Mouse (Mus musculus): ENCODE measurements around the gene Ost4.

Ost4 gene

DNA sequence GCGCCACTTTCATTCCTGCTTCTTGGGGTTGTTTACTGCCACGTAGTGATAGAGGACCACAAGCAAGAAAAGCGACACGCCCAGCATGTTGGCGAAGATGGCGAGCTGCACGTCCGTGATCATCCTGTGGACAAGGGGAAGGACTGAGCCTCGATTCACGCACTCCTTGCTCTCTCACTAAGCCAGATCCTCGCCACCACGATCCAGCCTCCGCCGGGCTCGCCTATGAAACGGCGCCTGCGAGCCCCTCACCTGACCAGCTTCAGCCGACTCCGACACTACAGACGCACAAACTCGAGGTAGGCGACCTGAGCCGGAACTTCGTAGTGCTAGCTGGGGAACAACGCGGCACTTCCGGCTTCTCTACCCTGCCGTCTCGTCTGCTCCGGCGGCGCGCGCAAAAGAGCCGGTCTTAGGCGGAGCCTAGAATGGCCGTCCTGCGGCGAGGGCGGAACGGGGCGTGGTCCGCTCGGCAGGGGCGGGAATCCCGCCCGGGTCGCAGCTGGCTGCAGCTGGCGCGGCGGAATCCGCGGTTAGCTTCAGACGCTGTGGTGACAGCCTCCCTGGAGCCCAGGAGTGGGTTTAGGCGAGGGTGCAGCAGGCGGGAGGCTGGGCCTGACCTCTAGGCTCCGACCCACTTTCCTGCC is at the start of gene Ost4:
Gene Ost4 (minus strand): TSS at position 376 of the 647 bp plus-strand sequence.
- in situ Hi-C loops (cut with MboI, MseI), result no loop called here

GRCm38 (mm10) chr5:30955751-30956150 is 48.2 kb upstream of the Ost4 start:
- in situ Hi-C loops (cut with MboI, MseI), result no loop called here

- in situ Hi-C loops (cut with MboI, MseI), result loop anchor here (5.0 kb wide), 1 partner anchor 67 kb away; the partner anchor contains the start of gene Agbl5
These were observed 47.0 kb upstream of the Ost4 start for GRCm38 (mm10) chr5:30954556-30954955.

DNA sequence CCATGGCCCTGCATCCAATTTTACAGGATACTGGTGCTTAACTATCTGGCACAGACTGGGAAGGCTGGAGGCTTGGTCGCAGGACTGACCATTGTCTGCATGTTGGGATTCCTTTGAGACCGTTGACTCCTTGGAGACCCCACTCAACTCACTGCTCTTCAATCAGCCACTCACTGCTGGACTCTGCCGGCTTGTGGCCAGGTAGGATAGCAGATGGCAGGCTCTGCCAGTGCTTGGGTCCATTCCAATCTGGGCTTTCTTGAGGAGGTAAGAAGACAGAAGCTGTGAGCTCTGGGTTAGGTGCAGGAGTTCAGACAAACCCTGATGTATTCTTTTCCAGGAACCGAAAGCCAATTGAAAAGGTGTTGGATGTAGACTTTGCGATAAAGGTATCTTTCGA is 46.5 kb upstream of the Ost4 start:
- in situ Hi-C loops (cut with MboI, MseI), result loop anchor here (5.0 kb wide), 1 partner anchor 67 kb away; the partner anchor contains the start of gene Agbl5

DNA sequence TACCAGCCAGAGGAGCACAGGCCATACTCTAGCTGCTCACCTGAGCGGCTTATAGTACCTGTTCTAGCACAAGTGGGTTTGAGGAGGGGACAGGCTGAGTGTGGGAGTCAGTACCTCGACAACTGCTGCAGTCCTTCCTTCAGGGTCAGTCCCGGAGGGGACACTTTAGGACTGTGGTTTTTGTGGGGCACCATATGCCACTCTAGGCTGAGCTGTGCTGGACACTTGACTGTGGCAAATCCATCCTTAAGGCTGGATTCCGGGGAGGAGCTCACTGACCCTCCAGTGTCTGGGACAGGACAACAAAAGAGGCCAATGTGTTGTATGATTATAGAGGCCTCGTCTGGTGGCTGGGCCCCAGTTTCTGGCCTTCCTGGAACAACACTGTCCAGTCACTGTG is 45.0 kb upstream of the Ost4 start:
- in situ Hi-C loops (cut with MboI, MseI), result loop anchor here (5.0 kb wide), 1 partner anchor 65 kb away; the partner anchor contains the start of gene Agbl5

DNA sequence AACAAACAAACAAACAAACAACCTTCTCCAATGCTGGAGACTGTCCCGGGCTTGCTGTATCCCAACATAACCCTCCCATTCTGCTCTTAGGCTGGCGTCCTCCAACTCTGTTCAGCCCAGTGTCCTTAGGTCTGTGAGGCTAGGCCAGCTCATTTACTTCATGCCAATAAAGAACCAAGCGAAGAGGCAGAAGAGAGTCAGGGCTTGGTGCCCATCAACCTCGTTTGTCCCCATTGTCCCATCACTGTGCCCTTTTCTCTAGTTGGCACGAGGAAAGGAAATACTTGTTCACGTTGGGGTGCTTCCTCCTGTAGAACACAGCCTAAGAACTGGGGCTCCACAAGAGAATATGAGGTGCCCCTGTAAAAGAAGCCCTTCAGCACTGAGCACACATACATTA is 44.1 kb upstream of the Ost4 start:
- in situ Hi-C loops (cut with MboI, MseI), result loop anchor here (5.0 kb wide), 1 partner anchor 64 kb away; the partner anchor contains the start of gene Agbl5

DNA sequence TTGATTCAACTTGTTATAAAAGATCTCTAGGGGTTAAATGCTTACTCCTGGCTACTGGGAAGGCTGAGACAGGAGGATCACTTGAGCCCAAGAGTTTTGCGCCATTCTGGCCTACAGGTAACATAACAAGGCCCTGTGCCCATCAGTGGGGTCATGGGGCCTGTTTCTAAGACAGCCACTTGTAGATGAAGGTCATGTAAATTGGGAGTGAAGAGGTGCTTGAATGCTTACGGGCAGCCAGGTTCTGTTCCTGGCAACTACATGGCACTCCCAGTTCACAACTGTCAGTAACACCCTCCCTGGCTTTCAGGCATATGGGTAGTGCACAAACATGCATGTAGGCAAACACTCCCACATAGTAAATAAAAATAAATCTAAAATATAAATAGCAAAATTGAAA is 43.3 kb upstream of the Ost4 start:
- in situ Hi-C loops (cut with MboI, MseI), result loop anchor here (5.0 kb wide), 1 partner anchor 64 kb away; the partner anchor contains the start of gene Agbl5

- in situ Hi-C loops (cut with MboI, MseI), result loop anchor here (5.0 kb wide), 1 partner anchor 63 kb away; the partner anchor contains the start of gene Agbl5
These were observed 42.9 kb upstream of the Ost4 start for GRCm38 (mm10) chr5:30950451-30950850.

- in situ Hi-C loops (cut with MboI, MseI), result loop anchor here (5.0 kb wide), 1 partner anchor 62 kb away; the partner anchor contains the start of gene Agbl5
These were observed 42.2 kb upstream of the Ost4 start for GRCm38 (mm10) chr5:30949654-30950326.

GRCm38 (mm10) chr5:30948620-30949019 is 41.0 kb upstream of the Ost4 start:
- in situ Hi-C loops (cut with MboI, MseI), result no loop called here

DNA sequence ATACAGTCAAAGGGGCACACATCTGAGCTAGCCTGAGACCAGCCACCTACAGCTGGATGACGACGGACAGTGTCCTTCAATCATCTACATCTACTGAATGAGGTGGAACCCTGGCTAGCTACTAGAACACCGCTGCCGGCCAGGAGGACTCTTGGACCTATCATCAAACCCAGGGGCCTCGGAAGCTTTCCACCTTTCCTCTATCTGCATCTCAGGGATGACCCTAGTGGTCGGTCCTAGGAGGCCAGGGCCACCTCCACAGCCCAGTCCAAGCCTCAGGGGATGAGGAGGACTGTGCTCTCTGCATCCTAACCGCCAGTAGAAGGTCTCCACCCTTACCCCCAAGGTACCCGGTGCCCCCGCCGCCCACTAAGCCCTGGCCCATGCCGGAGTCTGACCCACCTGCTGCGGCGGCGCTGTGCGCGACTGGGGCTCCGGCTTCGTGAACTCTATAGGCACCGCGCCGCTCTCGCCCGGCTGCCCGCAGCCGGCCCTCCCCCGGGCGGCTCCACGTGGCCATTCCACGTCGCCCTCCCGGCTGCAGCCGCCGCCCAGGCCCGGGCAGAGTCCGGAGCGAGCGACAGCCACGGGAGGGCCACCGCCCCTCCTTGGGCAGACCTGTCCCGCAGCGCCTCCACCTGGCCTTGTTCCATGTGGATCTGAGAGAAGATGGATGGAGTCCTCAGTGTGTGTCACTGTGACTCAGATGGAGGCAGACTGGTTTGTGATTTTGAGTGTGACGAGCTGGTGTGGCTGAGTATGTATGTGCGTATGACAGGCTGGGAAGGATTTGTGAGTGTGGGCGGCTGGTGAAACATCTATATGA is 37.6 kb upstream of the Ost4 start, which contains the start of gene Cgref1:
Gene Cgref1 (minus strand): TSS at position 636 of the 826 bp plus-strand sequence.
- in situ Hi-C loops (cut with MboI, MseI), result no loop called here

DNA sequence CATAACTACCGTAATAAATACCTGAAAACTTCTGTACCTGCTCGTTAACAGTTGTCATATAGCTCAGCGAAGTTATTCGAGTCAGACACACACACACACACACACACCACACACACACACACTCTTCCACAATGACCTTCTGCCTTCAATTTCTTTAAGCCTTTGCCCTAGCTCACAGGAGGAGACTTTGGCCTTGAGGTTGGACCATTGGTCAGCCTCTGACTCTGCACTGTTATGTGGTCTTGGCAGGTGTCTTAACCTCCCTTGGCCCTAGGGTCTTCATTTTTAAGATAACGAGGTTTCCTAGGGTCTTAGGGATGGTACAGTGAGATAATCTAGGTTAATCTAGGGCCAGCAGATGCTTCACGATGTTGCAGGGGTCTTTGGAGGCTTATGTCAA is 36.8 kb upstream of the Ost4 start:
- in situ Hi-C loops (cut with MboI, MseI), result no loop called here

DNA sequence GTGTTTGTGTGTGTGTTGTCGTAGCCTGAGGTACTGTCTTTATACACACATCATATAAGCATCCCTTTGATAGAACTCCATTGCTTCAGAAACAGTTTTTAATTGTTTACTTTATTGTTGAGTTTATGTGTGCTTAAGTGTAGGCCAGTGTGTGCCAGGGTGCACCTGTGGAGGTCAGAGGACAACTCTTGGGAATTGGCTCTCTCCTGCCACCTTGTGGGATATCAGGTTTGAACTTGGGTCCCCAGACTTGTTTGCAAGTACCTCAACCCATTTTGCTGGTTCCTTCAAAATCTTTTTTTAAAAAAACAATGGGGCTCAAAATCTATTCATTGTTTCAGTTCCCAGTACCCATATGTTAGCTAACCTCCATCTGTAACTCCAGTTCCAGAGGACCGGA is 35.4 kb upstream of the Ost4 start:
- in situ Hi-C loops (cut with MboI, MseI), result no loop called here

DNA sequence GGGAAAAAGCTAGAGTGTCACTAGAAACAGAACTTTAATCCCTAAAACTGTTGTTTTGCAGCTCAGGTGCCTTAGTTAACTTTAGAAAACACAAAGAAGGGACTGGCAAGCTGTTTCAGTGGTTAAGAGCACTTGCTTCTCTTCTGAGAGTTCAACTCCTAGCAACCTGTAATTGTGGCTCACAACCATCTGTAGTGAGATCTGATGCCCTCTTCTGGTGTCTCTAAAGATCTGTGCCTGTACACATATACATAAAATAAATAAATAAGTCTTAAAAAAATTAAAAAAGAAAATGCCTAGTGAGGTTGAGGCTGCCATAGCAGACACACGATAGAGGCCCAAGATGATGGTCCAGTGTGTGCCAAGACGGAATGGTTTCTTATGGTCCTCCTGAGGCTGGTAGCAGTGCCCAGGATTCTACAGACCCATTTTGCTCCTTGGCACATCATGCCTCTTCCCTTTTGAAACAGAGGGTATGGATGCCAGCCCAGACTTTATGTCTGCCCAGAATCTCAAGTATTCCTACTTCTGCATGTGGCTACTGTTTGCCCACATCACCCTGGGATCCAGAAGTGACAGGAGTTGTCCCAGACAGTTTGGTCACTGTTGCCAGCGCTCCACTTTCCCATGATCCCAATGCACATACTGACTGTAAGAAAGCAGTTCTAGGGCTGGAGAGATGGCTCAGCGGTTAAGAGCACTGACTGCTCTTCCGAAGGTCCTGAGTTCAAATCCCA is 27.3 kb upstream of the Ost4 start:
- in situ Hi-C loops (cut with MboI, MseI), result no loop called here

- in situ Hi-C loops (cut with MboI, MseI), result no loop called here
These were observed 26.1 kb upstream of the Ost4 start for GRCm38 (mm10) chr5:30933705-30934104.

- in situ Hi-C loops (cut with MboI, MseI), result no loop called here
These were observed 23.8 kb upstream of the Ost4 start for GRCm38 (mm10) chr5:30931378-30931777.

DNA sequence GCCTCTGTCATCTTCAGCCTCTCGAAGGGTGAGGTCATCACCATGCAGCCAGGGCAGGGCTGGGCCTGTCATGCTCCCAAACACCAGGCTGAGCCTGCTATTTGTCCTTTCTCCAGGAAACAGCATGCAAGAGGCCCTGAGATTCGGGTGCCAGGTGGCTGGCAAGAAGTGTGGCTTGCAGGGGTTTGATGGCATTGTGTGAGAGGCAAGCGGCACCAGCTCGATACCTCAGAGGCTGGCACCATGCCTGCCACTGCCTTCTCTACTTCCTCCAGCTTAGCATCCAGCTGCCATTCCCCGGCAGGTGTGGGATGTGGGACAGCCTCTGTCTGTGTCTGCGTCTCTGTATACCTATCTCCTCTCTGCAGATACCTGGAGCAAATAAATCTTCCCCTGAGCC is 23.3 kb upstream of the Ost4 start:
- in situ Hi-C loops (cut with MboI, MseI), result no loop called here

- in situ Hi-C loops (cut with MboI, MseI), result no loop called here
These were observed 22.5 kb upstream of the Ost4 start for GRCm38 (mm10) chr5:30930121-30930520.

GRCm38 (mm10) chr5:30927945-30928529 is 20.4 kb upstream of the Ost4 start:
- in situ Hi-C loops (cut with MboI, MseI), result no loop called here

GRCm38 (mm10) chr5:30926073-30926472 is 18.5 kb upstream of the Ost4 start:
- in situ Hi-C loops (cut with MboI, MseI), result no loop called here

GRCm38 (mm10) chr5:30925217-30925616 is 17.6 kb upstream of the Ost4 start:
- in situ Hi-C loops (cut with MboI, MseI), result no loop called here
